Mouse (Mus musculus): Measurements from ENCODE around the gene Fuom.
"Not testable (repeated sequence)": the region's sequence is repeated elsewhere in the genome, so short reads cannot be mapped to it uniquely, and the experiment has no call there.

The Fuom gene

GRCm38 (mm10) chr7:140101993-140102860 lies at the start of gene Fuom:
TSS of gene Fuom (minus strand) at chr7:140102441.
- peak; percentile 89 for DNase-seq (ENCODE audit: low spot score in 2 of 2)

DNA sequence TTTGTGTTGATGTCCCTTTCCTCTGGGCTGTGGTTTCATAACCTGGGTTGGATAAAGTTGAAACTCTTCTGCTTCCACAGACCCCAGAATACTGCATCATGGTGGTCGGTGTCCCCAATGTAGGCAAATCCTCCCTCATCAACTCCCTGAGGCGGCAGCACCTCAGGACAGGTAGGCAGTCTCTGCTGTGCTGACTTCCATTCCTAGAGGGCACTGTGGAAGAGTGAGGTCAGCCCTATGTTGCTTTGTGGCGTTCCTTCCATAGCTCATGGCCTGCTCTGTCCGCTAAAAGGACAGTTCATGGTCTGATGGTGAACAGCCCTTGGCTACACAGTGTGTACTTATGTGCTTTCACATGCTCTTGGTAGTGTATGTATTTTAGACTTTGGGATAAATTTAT lies 42.3 kb upstream of the Fuom start:
- DNase-seq (ENCODE audit: low spot score in 2 of 2): no peak

DNA sequence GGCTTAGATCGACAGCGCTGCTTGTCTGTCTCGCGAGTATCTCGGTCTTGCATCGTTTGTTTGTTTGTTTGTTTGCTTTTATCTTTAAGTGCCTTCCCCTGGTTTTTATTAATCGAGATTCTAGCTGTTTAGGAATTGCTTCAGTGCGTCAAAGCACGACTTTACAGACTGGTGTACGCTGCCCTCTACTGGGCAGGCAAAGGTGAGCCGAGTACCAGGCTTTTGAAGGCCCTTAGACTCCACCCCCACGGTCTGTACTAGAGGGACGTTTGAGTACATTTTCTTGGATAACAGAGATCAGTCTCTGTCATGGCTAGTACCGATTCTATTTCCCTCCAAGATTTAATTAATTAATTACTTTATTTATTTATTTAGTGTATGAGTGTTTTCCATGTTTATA lies 39.1 kb upstream of the Fuom start:
- DNase-seq (ENCODE audit: low spot score in 2 of 2): peak in 1 of 2 experiments; percentile 72

- no peak for DNase-seq (ENCODE audit: low spot score in 2 of 2)
Measured at GRCm38 (mm10) chr7:140138021-140138310, 35.7 kb upstream of the Fuom start.

DNA sequence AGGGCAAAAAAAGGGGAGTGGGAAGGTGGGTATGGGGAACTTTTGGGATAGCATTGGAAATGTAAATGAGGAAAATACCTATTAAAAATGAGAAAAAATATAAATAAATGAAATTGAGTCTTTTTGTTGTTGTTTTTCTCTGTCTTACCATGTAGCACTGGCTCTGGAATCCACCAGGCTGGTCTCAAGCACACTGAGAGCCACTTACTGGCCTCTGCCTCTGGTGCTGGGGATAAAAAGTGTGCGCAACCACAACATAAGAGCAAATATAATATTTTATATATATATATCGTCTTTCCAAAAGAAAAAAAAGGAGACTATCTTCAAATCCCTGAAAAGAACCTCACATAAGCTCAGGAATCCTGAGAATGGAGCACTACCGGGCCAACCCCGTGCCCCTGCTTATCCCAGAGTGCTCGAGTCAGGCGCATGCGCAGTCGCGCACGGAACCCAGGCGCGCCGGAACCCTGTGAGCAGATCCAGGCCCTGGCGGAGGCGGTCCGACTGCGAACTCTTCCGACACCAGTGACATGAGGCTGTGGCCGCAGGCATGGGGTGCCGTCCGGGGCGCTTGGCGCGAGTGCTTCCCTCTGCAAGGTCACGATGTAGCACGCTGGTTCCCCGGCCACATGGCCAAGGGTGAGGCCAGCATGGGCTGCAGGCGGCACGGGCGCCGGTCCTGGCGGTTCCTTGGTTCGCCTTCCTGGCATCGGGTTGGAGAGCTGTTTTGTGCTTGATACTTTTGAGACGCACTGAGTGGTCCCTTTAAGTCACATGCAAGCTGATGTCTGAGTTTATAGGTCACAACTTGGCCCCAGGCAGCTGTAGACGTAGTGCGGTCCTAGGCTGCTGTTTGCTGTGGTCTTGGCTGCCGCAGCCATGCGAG lies 35.1 kb upstream of the Fuom start, which contains the start of gene Mtg1:
TSS of gene Mtg1 (plus strand) at position 430 of the 886 bp plus-strand sequence.
- peak; percentile 97 to 99 for DNase-seq (ENCODE audit: low spot score in 2 of 2)

DNA sequence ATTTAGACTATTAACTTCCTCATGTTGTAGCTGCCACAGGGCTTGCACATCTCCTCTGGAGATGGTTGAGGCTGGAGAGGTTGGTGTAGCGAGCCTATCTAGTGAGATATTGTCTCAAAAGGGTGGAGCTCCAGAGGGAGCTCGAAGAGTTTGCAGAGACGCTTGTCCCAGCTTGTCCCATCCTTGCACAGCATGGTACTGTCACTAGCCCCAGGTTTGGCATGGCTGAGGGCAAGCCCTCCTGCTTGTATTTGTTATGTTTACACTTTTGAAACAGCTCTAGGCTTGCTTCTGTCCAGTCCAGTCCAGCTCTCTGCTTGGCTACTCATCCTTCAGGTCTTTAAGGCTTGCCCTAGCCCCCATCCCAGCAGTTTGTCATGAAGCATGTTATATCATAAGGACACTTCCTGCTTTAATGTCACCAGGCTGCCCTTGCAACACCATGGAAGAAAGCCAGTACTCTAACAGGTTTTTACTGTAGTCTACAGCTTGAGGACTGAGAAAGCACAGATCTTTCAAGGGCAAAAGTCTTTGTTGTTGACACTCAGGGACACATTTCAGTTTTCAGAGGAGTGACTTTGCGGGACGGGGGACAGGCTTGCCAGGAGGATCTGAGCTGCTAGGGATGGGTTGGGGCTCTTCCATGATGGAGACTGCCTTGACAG lies 33.0 kb upstream of the Fuom start:
- no peak for DNase-seq (ENCODE audit: low spot score in 2 of 2)

- not testable (repeated sequence) for DNase-seq (ENCODE audit: low spot score in 2 of 2)
Measured at GRCm38 (mm10) chr7:140134033-140134432, 31.8 kb upstream of the Fuom start.

GRCm38 (mm10) chr7:140132184-140132583 lies 29.9 kb upstream of the Fuom start:
- DNase-seq (ENCODE audit: low spot score in 2 of 2): not testable (repeated sequence)

DNA sequence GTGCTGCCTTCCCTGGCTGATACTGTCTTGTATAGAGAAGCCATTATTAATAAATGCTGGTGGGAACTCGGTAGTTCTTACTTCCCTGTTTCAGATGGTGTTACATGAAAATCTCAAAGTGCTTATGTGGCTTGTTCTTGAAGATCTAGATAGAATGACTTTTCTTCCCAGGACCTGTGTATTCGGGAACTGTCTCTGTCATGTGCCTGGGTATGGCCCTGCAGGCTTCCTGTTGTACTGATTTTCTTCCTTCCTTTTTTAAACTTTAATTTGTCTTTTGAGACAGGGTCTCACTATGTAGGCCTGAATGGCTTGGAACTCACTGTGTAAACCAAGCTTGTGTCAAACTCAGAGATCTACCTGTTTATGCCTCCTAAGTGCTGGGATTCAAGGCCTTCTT lies 25.7 kb upstream of the Fuom start:
- DNase-seq (ENCODE audit: low spot score in 2 of 2): no peak

DNA sequence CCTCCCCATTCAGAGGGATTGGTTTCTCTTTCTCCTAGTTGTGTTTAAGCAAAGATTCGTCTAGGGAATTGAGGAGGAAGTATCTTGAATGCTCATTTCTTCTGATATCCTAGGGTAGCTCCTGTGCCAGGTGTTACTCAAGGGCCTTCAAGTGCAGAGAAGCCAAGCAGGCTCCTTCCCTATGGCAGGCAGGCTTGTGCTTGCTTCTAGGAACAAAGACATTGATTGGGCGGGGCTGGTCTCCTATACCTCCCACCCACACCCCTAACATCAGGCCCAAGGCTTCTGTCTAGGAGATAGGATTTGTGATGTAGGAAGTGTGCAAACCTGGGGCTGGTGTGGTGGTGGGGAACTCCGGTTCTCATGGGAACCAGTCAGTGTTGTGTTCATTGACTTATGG lies 24.7 kb upstream of the Fuom start:
- DNase-seq (ENCODE audit: low spot score in 2 of 2): no peak

DNA sequence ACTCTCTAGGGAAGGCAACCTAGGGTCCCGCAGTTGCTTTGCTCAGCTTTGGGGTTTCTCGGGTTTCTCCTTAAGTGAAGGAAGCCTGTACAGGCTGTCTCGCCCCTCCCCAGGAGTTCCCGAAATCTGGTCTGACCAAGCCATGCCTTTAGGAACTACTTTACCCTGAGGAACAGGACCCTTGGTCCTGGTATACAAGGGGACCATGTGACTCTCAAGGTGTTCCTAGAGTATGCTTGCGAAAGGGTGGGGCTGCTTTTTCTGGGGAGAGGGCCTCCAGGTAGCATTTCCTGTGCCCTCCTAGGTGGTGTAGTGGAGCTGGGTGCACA lies 23.7 kb upstream of the Fuom start:
- no peak for DNase-seq (ENCODE audit: low spot score in 2 of 2)

DNA sequence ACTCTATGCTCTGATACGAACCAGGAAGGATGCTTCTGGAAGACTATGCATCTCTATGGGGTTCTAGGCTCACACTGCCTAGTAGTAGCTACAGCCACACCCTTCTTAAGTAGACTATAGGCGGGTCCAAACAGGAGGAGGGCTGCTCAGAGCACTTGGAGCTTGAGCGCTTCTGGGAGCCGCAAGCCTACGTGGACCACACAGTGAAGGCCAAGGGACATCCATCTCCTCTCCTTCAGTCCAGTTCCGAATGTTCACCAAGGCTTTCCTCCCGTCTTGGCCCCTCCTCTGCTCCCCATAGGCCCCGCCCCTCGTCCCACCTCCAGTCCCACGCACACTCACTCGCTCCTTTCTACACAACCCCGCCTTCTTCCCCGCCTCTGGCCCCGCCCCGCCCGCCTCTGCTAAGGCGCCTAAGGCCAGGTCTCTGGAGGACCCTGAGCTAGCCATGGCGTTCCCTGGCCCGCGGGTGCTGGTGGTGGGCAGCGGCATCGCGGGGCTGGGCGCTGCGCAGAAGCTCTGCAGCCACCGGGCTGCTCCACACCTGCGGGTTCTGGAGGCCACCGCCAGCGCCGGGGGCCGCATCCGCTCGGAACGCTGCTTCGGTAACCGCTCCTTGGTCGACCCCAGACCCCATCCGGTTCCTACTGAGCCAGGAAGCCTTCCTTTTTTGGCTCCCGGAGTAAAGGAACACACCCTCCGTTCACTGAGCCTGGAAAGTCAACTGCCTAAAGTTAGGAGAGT lies 23.2 kb upstream of the Fuom start:
- DNase-seq (ENCODE audit: low spot score in 2 of 2): peak; percentile 93 to 94

DNA sequence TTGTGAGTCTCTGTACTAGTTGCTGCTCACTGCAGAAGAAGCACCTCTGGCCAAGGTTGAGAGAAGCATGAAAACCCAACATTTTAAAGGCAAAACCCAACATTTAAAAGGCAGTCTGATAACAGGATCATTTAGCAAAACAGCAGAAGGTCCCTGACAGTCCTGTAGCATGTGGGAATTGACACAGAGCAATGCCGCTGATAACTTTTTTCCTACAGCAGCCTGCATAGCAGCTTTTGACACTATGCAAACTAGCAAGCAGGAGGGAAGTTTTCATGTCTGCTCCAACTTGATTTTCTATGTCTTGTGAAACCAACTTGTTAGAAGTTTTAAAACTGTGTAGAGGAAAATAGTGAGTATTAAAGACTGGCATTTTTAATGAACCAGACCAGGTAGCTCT lies 22.1 kb upstream of the Fuom start:
- no peak for DNase-seq (ENCODE audit: low spot score in 2 of 2)

- no peak for DNase-seq (ENCODE audit: low spot score in 2 of 2)
Measured at GRCm38 (mm10) chr7:140122765-140123164, 20.5 kb upstream of the Fuom start.

- DNase-seq (ENCODE audit: low spot score in 2 of 2): no peak
Measured at GRCm38 (mm10) chr7:140121338-140121910, 19.2 kb upstream of the Fuom start.

- DNase-seq (ENCODE audit: low spot score in 2 of 2): no peak
Measured at GRCm38 (mm10) chr7:140120484-140120883, 18.2 kb upstream of the Fuom start.

GRCm38 (mm10) chr7:140116329-140117054 lies 14.3 kb upstream of the Fuom start, which contains the start of gene Echs1:
TSS of gene Echs1 (minus strand) at chr7:140116476.
- peak; percentile 91 to 92 for DNase-seq (ENCODE audit: low spot score in 2 of 2)

DNA sequence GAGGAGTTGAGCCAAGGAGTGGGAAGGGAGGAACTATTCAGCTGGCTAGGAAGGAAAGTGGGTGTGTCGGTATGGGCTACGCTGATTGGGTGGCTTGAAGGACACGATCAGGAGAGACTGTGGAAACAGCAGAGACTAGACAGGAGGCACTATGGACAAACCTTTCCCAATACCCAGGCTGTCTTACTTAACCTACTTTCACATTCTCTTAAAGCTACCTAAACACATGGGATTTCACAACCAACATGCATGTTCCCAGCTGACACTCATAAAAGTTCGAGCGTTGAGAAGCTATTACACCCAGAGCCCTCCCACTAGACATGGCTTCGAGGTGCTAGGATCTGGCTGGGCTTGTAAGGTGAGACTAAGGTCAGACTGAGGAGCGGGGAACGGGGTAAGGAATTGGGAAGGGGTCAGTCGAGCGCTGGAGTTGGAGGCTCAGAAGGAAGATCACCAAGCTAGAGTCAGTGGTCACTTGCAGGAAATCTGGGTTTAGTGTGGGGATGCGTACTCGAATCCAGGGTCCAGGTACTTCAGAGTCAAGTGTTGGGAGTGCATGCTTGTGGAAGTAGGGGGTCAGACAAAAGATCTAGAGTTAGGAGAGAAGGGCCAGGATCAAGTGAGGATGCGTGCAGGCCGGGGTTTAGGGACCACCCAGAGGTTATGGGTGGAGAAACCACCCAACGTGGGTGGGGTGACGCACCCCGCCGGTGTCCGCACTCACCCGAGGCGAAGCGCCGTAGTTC lies 13.5 kb upstream of the Fuom start, which contains the start of gene Paox:
TSS of gene Paox (plus strand) at position 217 of the 746 bp plus-strand sequence.
- peak; percentile 64 to 67 for DNase-seq (ENCODE audit: low spot score in 2 of 2)

DNA sequence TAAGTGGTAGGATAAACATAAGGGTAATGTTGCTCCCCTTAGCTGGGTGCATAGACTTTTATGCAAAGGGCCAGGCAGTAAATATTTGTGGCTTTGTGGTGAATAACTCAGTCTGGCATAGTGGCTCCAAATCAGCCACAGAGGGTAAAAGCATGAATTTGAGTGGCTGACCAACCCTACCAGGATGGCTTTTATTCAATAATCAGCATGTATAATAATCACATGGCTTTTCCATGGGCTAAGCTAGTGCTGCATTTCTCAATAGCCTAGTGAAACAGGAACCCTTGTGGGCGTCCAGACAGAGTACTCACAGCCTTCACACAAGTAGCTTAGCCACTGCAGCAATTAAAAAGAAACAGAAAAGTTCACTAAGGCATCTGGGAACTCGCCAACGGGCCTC lies 9.7 kb upstream of the Fuom start:
- DNase-seq (ENCODE audit: low spot score in 2 of 2): no peak

GRCm38 (mm10) chr7:140104009-140104408 lies 1.8 kb upstream of the Fuom start:
- no peak for DNase-seq (ENCODE audit: low spot score in 2 of 2)
